Mouse (Mus musculus): ENCODE results near the gene Anapc16.

DNA sequence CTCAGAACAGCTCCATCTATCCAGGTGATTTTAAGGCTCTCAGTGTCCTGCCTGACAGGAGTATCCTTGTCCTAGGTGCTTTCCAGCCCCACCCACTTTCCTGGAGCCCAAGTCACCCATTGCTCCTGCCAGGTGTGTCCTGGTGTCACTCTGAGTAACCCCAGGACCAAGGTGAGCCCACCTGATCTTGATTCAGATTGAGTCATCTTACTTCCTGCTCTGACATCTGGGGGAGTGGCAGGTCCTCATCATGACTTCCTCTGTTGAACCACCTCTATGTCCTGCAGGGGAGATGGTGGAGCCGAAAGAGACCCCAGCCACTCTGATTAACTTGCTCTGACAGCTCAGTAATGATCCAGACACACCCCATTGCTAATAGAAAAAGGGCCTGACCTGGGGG lies 63.9 kb downstream of the Anapc16 start:
- TF ChIP-seq CTCF (IDR thresholded peaks at IDR 0.05; ENCODE audit: control insufficient read depth, insufficient read depth, insufficient read length) = no peak
- TF ChIP-seq CEBPB (IDR thresholded peaks at IDR 0.05; ENCODE audit: low read depth) = no peak
- no peak for TF ChIP-seq MYOG (IDR thresholded peaks at IDR 0.05; ENCODE audit: control insufficient read depth, extremely low read depth, insufficient read length)
- no peak for TF ChIP-seq USF1 (IDR thresholded peaks at IDR 0.05; ENCODE audit: low read depth)

Measured in C2C12 (cell line).